Mouse (Mus musculus) cerebellum, postnatal 36 days (tissue): ENCODE measurements at regions not wholly inside any gene's neighbourhood (a gene's known extent, or its start where the extent isn't known, plus 50 kb on each side); places are given as distances from the start of the nearest gene placed in this dataset.

Experiments
- DNase-seq, 2 experiments: peaks; one replicate each; pipeline ENCODE4 v3.0.0; 2021 to 2022; ENCODE audit warnings: mixed read lengths in 2 of 2

DNA sequence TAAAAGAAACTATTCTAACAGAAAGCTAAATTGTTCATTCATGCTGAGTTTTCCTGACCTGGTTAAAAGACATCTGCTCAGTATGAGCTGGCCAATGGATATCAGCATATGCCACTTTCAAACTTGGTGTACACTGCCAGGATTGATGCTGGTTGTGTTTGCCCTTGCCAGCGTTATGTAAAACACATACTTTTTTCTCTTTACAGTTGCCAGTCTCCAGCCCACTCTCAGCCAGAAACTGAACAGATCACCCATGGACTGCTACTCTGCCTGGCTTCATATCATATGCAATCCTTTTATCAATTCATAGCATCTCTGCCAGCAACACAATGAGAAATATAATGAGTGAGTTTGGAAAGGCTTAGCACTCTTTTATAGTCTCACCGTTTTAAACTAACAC, 940.7 kb upstream of the Epha6 start:
- DNase-seq = peak; percentile 38 to 58

GRCm38 (mm10) chr16:61534775-61535174, 929.4 kb upstream of the Epha6 start:
- peak; percentile 13 to 26 for DNase-seq
